Mouse (Mus musculus) embryonic fibroblast, embryonic 13.5 days (primary cell): Measurements from ENCODE around the gene Npc1l1.

Experiments used
- CTCF ChIP-seq: IDR thresholded peaks from 2 replicates; pipeline ENCODE4 v1.5.1; 2011; ENCODE audit warnings: mild to moderate bottlenecking, control low read depth, low read length, moderate library complexity, borderline replicate concordance; ENCODE audit not compliant: insufficient read depth
- POLR2A ChIP-seq: IDR thresholded peaks from 2 replicates; pipeline ENCODE4 v1.6.1; 2011; ENCODE audit warnings: low read depth, mild to moderate bottlenecking, control low read depth, low read length, moderate library complexity

GRCm38 (mm10) chr11:6163062-6163461, 66.9 kb downstream of the Npc1l1 start:
- TF ChIP-seq CTCF: no peak
- TF ChIP-seq POLR2A: no peak
